Mouse (Mus musculus): ENCODE data around the gene Ccdc127. TPM values are rescaled to one million over a fixed set of nuclear protein-coding genes. Genes with fewer than 3 reads are reported as not detected.

The Ccdc127 gene
- 10 to 100 TPM; 21.1 to 22.3 TPM for total RNA-seq (2023)

DNA sequence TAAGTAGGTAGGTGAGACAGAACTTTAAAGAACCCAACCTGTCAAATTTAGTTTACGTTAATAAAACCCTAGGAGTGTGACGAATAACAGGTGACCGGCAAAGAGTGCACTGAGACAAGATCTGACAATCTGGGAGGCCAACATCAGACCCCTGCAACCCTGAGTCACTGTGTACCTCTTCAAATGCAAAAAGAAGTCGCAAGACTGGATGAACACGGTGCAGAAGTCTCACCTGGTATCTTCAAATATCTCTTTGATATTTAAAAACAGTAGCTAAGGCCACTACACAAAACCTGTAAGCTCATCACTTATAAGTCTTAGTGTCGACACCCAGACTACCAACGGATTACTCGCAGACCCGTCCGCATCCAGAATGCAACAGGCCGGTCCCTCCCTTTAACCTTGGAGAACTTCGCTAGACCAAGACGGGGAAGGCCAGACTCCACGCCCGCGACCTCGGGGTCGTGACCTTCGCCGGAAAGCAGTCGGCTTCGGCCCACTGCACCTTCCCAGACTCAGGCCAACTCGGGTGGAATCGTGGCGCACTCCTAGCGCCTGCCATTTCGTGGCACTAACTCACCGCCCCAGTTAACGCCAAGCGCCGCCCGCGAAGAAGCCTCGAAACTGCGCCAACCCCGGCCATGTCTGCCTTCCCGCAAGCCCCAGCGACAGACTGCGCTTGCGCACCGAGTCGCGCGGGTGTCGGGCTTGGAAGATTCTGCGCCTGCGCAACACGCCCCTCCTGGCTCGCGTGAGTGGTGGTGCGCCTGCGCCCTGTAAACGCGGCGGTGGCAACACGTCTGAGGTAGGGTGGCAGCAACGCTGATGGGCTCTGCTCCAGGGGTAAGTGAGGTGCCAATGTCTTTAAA, at the start of gene Ccdc127, which contains the start of gene Sdha:
Ccdc127 (plus strand) TSS at position 744 of the 869 bp plus-strand sequence.
Sdha (minus strand) TSS at position 715 of the 869 bp plus-strand sequence.

DNA sequence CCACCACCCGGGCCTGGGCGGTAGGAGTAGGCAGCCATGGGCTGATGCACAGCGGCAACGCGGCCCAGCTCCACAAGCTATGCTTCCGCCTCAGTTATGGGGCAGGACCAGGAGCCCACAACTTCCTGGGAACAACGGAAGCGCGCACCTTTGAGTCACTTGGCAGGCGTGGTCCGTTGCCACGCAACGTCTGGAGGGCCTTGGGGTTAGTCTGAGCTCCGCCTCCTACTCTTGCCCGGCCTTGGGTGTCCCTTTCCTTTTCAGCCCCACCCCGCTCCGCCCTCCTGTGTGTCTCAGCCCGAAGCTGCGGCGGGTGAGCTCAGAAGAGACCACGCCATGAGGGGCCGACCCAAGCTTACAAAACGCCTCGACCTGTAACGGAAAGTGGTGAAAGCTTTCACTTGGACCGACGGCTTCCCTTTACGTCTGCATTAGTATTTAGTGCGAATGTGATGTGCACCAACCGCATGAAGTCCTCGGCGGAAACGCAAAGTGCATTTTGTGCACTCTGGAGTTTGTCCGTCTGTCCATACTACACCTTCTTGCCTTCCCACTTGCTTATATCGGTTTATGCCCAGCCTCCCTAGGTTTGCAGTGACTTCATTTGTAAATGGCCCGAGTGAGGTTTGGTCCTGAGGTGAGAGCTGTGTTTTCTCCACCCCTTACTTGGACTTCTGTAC, 32.8 kb upstream of the Ccdc127 start, which contains the start of gene Pdcd6:
Pdcd6 (minus strand) TSS at position 411 of the 680 bp plus-strand sequence.

DNA sequence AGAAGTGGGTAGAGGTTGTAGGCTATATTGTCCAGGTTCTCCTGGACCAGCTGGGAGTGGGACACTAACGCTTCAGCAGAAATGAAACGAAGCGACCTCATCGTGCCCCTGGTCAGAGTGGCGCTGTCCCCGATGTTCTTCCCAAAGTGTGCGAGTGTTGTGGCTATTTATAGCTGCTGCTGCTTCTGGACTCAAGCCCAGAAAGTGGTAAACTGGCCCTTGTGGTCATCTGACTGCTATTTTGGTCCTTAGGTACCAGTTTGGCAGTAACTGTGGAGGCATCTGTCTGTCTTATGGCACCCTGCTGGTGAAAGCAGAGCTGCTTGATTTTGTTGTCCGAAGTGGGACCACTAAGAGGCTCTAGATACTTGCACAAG, 13.7 kb downstream of the Ccdc127 start, which contains the start of gene Lrrc14b:
Lrrc14b (minus strand) TSS at position 147 of the 377 bp plus-strand sequence.

DNA sequence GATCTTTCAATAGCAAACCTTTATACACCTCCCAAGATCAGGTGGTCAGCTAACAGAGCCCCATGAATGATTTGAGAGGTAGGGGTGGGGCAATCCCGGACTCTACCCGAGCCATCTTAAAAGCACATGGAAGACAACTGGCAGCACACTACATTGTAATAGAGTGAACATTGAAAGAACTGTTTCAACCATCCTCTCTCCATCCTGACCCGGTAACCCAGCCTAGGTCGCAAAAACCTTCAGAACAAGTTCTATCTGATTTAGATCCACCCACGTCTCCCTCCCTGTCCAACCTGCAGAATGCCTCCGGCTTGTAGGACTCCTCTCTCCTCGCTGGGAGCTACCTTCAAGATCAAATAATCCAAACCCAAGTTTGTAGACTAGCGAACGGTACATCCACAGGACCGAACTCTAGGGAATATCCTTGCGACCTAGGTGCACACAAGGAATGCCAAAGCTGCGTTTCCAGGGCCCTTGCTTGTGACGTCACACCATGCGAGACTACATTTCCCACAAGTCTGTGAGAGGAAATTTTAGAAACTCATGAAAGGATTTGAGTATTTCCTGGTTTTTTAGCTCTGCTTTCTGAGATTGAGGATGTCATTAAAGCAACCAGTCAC, 40.4 kb downstream of the Ccdc127 start, which contains the start of gene Zfp72:
Zfp72 (minus strand) TSS at position 466 of the 620 bp plus-strand sequence.

DNA sequence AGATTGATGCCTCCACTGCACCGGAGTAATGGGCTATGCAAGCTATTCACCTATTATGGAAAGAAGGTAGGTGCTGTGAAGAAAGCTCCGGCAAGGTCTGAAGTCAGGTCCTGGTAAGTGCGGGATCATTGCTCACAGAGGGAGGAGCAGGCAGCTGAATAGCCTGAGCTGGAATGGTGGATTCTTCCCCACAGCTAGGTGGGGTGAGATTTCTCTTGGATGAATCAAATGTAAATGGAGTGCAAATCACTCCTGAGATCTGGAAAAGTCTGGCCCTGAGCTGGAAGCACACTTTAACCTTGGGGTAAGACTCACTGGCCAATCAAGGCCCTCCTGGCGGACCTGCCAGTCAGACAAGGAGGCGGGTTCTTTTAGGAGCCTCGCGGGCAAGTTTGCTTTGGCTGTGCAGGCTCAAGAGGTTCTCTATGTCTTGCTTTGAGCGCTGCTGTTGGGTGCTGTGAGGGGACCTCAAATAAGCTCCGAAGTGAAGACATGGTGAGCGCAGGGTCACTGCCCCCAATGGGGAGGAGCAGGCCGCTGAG, 49.3 kb downstream of the Ccdc127 start, which contains the start of gene Ftl1-ps1:
Ftl1-ps1 (plus strand) TSS at position 397 of the 542 bp plus-strand sequence.

Other genes starting within 250 kb of the Ccdc127 start
- not detected for gene Slc9a3, start 228.9 kb upstream of the Ccdc127 start, total RNA-seq (2023)
- gene Exoc3, start 141.6 kb upstream of the Ccdc127 start, total RNA-seq (2023), result 10 to 100 TPM; 49.8 to 50.3 TPM
- 1 to 10 TPM; 1.5 to 1.7 TPM for gene Ahrr, start 58.0 kb upstream of the Ccdc127 start, total RNA-seq (2023)
- 10 to 100 TPM; 77.6 to 77.7 TPM for gene Pdcd6, start 32.7 kb upstream of the Ccdc127 start, total RNA-seq (2023)
- gene Sdha, start within 50 bp of the Ccdc127 start, total RNA-seq (2023), result 100 to 1,000 TPM; 114 to 129 TPM
- gene Lrrc14b, start 13.7 kb downstream of the Ccdc127 start, total RNA-seq (2023), result not detected
- 1 to 10 TPM; 1.5 to 2.0 TPM for gene Zfp72, start 40.5 kb downstream of the Ccdc127 start, total RNA-seq (2023)
- 1,000 to 10,000 TPM; 1,894 to 2,594 TPM for gene Ftl1-ps1, start 49.4 kb downstream of the Ccdc127 start, total RNA-seq (2023)
- gene Zfp825, start 143.7 kb downstream of the Ccdc127 start, total RNA-seq (2023), result 1 to 10 TPM; 5.9 to 6.6 TPM